Mouse (Mus musculus): ENCODE measurements at regions not wholly inside any gene's neighbourhood (a gene's known extent, or its start where the extent isn't known, plus 50 kb on each side); places are given as distances from the start of the nearest gene placed in this dataset.

GRCm38 (mm10) chr2:78094921-78095320 is 148.7 kb upstream of the Cwc22 start:
- no peak overlapping the region for H3K4me2 ChIP-seq
- H3K27ac ChIP-seq: no peak overlapping the region
- H3K27me3 ChIP-seq (replicated peaks): no peaks in the 10 kb centered on the region
- no peaks in the 10 kb centered on the region for H3K9me3 ChIP-seq
- no peaks in the 10 kb centered on the region for H3K4me1 ChIP-seq
- no peak overlapping the region for H3K9ac ChIP-seq
- H3K36me3 ChIP-seq (replicated peaks): no peaks in the 10 kb centered on the region
- no peak overlapping the region for H3K4me3 ChIP-seq
- ATAC-seq (replicated peaks): no peak

- no peak overlapping the region for H3K9ac ChIP-seq
- peak overlapping the region; percentile 26; the same call in 1 of the 2 replicates for H3K4me2 ChIP-seq
- H3K4me3 ChIP-seq: no peak overlapping the region
- ATAC-seq (replicated peaks): peak; percentile 74
- H3K4me1 ChIP-seq: peaks cover 7% of the 10 kb centered on the region; the same call in 1 of the 2 replicates
- no peaks in the 10 kb centered on the region; the same call in 1 of the 2 replicates for H3K27me3 ChIP-seq (replicated peaks)
- no peaks in the 10 kb centered on the region for H3K36me3 ChIP-seq (replicated peaks)
- 24% methylated on average over 16 of the region's 16 CpGs for WGBS
- H3K9me3 ChIP-seq: no peaks in the 10 kb centered on the region
- peak overlapping the region; percentile 4; the same call in 1 of the 2 replicates for H3K27ac ChIP-seq
These were observed 118.3 kb upstream of the Cwc22 start for GRCm38 (mm10) chr2:78064321-78065037.

- Histone ChIP-seq H3K36me3 (replicated peaks) (no peaks in the 10 kb centered on the region), H3K9ac (no peak overlapping the region), H3K4me1 (peaks cover 7% of the 10 kb centered on the region; the same call in 1 of the 2 replicates), H3K4me3 (no peak overlapping the region), H3K27ac (no peak overlapping the region), H3K27me3 (replicated peaks) (no peaks in the 10 kb centered on the region; the same call in 1 of the 2 replicates), H3K9me3 (no peaks in the 10 kb centered on the region), H3K4me2 (no peak overlapping the region)
- no peak for ATAC-seq (replicated peaks)
- WGBS: 69% methylated on average over 10 of the region's 10 CpGs
These were observed 113.7 kb upstream of the Cwc22 start for GRCm38 (mm10) chr2:78059801-78060416.

GRCm38 (mm10) chr2:78058988-78059387 is 112.8 kb upstream of the Cwc22 start:
- Histone ChIP-seq H3K27me3 (replicated peaks) (no peaks in the 10 kb centered on the region; the same call in 1 of the 2 replicates), H3K4me2 (no peak overlapping the region), H3K9ac (no peak overlapping the region), H3K4me1 (no peaks in the 10 kb centered on the region), H3K4me3 (no peak overlapping the region), H3K36me3 (replicated peaks) (no peaks in the 10 kb centered on the region), H3K27ac (no peak overlapping the region), H3K9me3 (no peaks in the 10 kb centered on the region)
- WGBS: 72% methylated on average over 2 of the region's 2 CpGs
- no peak for ATAC-seq (replicated peaks)

- H3K9me3 ChIP-seq: no peaks in the 10 kb centered on the region
- no peaks in the 10 kb centered on the region for H3K36me3 ChIP-seq (replicated peaks)
- no peaks in the 10 kb centered on the region for H3K27me3 ChIP-seq (replicated peaks)
- WGBS: 88% methylated on average over 3 of the region's 3 CpGs
- no peak overlapping the region for H3K9ac ChIP-seq
- no peak overlapping the region for H3K4me3 ChIP-seq
- peaks cover 6% of the 10 kb centered on the region for H3K4me1 ChIP-seq
- H3K27ac ChIP-seq: no peak overlapping the region
- no peak for ATAC-seq (replicated peaks)
- H3K4me2 ChIP-seq: no peak overlapping the region
These were observed 107.7 kb upstream of the Cwc22 start for GRCm38 (mm10) chr2:78053910-78054309.

GRCm38 (mm10) chr2:78050542-78050941 is 104.4 kb upstream of the Cwc22 start:
- H3K4me3 ChIP-seq: no peak overlapping the region
- no peak overlapping the region for H3K27ac ChIP-seq
- no peak overlapping the region for H3K9ac ChIP-seq
- 94% methylated on average over 7 of the region's 7 CpGs for WGBS
- no peak for ATAC-seq (replicated peaks)
- no peaks in the 10 kb centered on the region for H3K9me3 ChIP-seq
- H3K4me1 ChIP-seq: peaks cover 11% of the 10 kb centered on the region
- no peaks in the 10 kb centered on the region for H3K27me3 ChIP-seq (replicated peaks)
- no peaks in the 10 kb centered on the region for H3K36me3 ChIP-seq (replicated peaks)
- no peak overlapping the region for H3K4me2 ChIP-seq

GRCm38 (mm10) chr2:78049248-78049874 is 103.2 kb upstream of the Cwc22 start:
- Histone ChIP-seq H3K27ac (peak overlapping the region; percentile 66), H3K36me3 (replicated peaks) (no peaks in the 10 kb centered on the region), H3K4me1 (peaks cover 11% of the 10 kb centered on the region), H3K4me3 (peak overlapping the region; percentile 30), H3K9ac (peak overlapping the region; percentile 26; the same call in 1 of the 2 replicates), H3K9me3 (no peaks in the 10 kb centered on the region), H3K27me3 (replicated peaks) (no peaks in the 10 kb centered on the region), H3K4me2 (peak overlapping the region; percentile 53)
- WGBS: 20% methylated on average over 8 of the region's 8 CpGs
- ATAC-seq (replicated peaks): peak; percentile 86

- WGBS: 62% methylated on average over 6 of the region's 6 CpGs
- H3K4me1 ChIP-seq: peaks cover 11% of the 10 kb centered on the region
- H3K9me3 ChIP-seq: no peaks in the 10 kb centered on the region
- no peaks in the 10 kb centered on the region for H3K36me3 ChIP-seq (replicated peaks)
- peak overlapping the region; percentile 30 for H3K4me3 ChIP-seq
- H3K27ac ChIP-seq: peak overlapping the region; percentile 66
- ATAC-seq (replicated peaks): peak; percentile 70
- peak overlapping the region; percentile 53 for H3K4me2 ChIP-seq
- H3K27me3 ChIP-seq (replicated peaks): no peaks in the 10 kb centered on the region
- H3K9ac ChIP-seq: peak overlapping the region; percentile 26; the same call in 1 of the 2 replicates
These were observed 102.5 kb upstream of the Cwc22 start for GRCm38 (mm10) chr2:78048706-78049055.

- Histone ChIP-seq H3K36me3 (replicated peaks) (no peaks in the 10 kb centered on the region), H3K4me1 (peaks cover 11% of the 10 kb centered on the region), H3K9ac (peak overlapping the region; percentile 26; the same call in 1 of the 2 replicates), H3K9me3 (no peaks in the 10 kb centered on the region), H3K4me2 (peak overlapping the region; percentile 53), H3K27ac (peak overlapping the region; percentile 66), H3K4me3 (no peak overlapping the region), H3K27me3 (replicated peaks) (no peaks in the 10 kb centered on the region)
- peak; percentile 77 for ATAC-seq (replicated peaks)
- 37% methylated on average over 11 of the region's 11 CpGs for WGBS
These were observed 102.0 kb upstream of the Cwc22 start for GRCm38 (mm10) chr2:78048030-78048705.

GRCm38 (mm10) chr2:78027319-78027718 is 81.1 kb upstream of the Cwc22 start:
- no peak for ATAC-seq (replicated peaks)
- Histone ChIP-seq H3K27ac (no peak overlapping the region), H3K9me3 (no peaks in the 10 kb centered on the region), H3K36me3 (replicated peaks) (no peaks in the 10 kb centered on the region), H3K4me1 (no peaks in the 10 kb centered on the region), H3K4me3 (no peak overlapping the region), H3K4me2 (no peak overlapping the region), H3K9ac (no peak overlapping the region), H3K27me3 (replicated peaks) (no peaks in the 10 kb centered on the region)
- WGBS: 93% methylated on average over 2 of the region's 2 CpGs

GRCm38 (mm10) chr2:78026808-78027207 is 80.6 kb upstream of the Cwc22 start:
- Histone ChIP-seq H3K27me3 (replicated peaks) (no peaks in the 10 kb centered on the region), H3K9ac (no peak overlapping the region), H3K4me3 (no peak overlapping the region), H3K4me1 (peaks cover under 1% of the 10 kb centered on the region; the same call in 1 of the 2 replicates), H3K27ac (no peak overlapping the region), H3K9me3 (no peaks in the 10 kb centered on the region), H3K36me3 (replicated peaks) (no peaks in the 10 kb centered on the region), H3K4me2 (no peak overlapping the region)
- 58% methylated on average over 6 of the region's 6 CpGs for WGBS
- ATAC-seq (replicated peaks): no peak

Data from midbrain, embryonic 15.5 days (tissue).